In the genomic region with DNA sequence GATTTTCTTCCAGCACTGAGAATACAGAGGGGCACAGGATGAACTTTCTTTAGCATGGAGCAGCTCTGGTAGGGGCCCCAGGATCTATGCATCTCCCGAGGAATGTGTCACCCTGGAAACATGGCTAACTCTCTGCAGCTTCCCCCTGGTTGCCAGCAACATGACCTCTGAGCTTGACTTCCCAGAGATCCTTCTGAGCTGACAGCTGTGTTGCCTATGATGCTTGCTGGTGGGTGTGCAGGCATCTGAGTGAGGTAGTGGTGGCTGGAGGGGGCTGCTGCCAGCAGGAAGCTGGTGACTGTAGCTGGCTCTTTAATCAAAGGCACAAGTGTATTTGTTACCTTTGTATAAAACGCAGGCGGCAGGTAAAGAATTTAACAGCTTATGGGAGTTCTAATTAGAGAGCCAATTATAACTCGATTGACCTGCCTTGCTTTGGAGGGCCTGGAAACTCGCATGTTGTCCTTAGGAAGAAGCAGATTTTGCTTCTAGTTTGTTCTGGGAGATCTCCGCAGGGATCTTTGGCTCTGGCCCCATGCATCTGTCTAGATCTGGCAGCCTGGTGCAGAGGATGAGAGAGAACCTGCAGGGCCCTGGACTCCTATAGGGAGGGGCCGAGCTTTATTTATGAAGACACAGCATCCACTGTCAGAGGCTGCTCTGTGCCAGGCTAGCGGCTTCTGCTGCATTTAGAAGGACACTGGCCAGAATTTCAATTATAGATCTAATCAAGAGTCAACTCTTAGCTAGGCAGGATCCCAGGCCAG, we compare ENCODE assay signal across 11 mouse cellular contexts.
DNase-seq lines count a peak whose midpoint lies in the region; ATAC-seq and TF ChIP-seq lines count a peak whose summit lies in the region.
"Had no signal": no experiment of that assay in that cellular context is flagged by ENCODE, and none has a peak within 500 bp of the region (broad histone marks: within the 10 kb centered on the region; RNA-seq: fewer than 3 reads in every experiment).

No protein-coding gene starts in this region.

- H3K9me3 ChIP-seq in hindbrain, postnatal 0 days (ENCODE audit: low read length) = no peaks in the 10 kb centered on the region
- H3K9me3 ChIP-seq: limb, embryonic 13.5 days; lung, embryonic 15.5 days had no signal

- H3K27me3 ChIP-seq in hindbrain, postnatal 0 days (ENCODE audit: insufficient read depth, low read length) = no peaks in the 10 kb centered on the region
- H3K27me3 ChIP-seq: limb, embryonic 13.5 days; lung, embryonic 15.5 days had no signal

- no peak overlapping the region for H3K4me2 ChIP-seq in hindbrain, postnatal 0 days (ENCODE audit: low read depth, low read length)
- H3K4me2 ChIP-seq: limb, embryonic 13.5 days; lung, embryonic 15.5 days had no signal

- DNase-seq in left cerebral cortex, adult 2 months (ENCODE audit: extremely low spot score in 1 of 2, low spot score in 2 of 2) = peak in 1 of 2 experiments; percentile 49
- no peak for DNase-seq in left cerebral cortex, postnatal 14 days (ENCODE audit: low spot score in 2 of 2)
- DNase-seq in cerebellum, adult 11-12 months = peak; percentile 76
- peak; percentile 68 to 70 for DNase-seq in cerebellum, postnatal 25 days
- DNase-seq in hindbrain, postnatal 0 days (ENCODE audit: low spot score) = peak; percentile 77
- no peak for DNase-seq in adrenal gland, adult 2 months
- no peak for DNase-seq in kidney, postnatal 25 days
- DNase-seq in kidney, adult 8-10 months = no peak
- DNase-seq: kidney, postnatal 36 days had no signal

- H3K4me1 ChIP-seq in hindbrain, postnatal 0 days (ENCODE audit: insufficient read depth, low read length) = peaks cover 41% of the 10 kb centered on the region
- H3K4me1 ChIP-seq: lung, embryonic 15.5 days had no signal

- intact Hi-C loops in left cerebral cortex, adult 2 months (cut with DNase I) = no loop called here
- intact Hi-C loops in left cerebral cortex, postnatal 14 days (cut with DNase I) = loop anchor here (10.0 kb wide), 1 partner anchor 51 kb away; no protein-coding TSS in a partner anchor

- H3K9ac ChIP-seq in hindbrain, postnatal 0 days (replicated peaks; ENCODE audit: low read length) = peak overlapping the region; percentile 33; the same call in 1 of the 2 replicates
- H3K9ac ChIP-seq: lung, embryonic 15.5 days had no signal

- TF ChIP-seq CTCF in left cerebral cortex, adult 2 months (IDR thresholded peaks at IDR 0.05) = no peak
- no peak for TF ChIP-seq CTCF in hindbrain, postnatal 0 days (IDR thresholded peaks at IDR 0.05; ENCODE audit: low read depth)

- peak overlapping the region; percentile 91 for H3K27ac ChIP-seq in left cerebral cortex, adult 2 months
- H3K27ac ChIP-seq in hindbrain, postnatal 0 days = peak overlapping the region; percentile 73
- H3K27ac ChIP-seq: limb, embryonic 13.5 days; lung, embryonic 15.5 days had no signal

- peak; percentile 70 for ATAC-seq in hindbrain, postnatal 0 days

- WGBS in hindbrain, postnatal 0 days = 25% methylated on average over 8 of the region's 8 CpGs

- no peak overlapping the region for H3K4me3 ChIP-seq in left cerebral cortex, adult 2 months
- H3K4me3 ChIP-seq in hindbrain, postnatal 0 days (ENCODE audit: low read length) = no peak overlapping the region
- H3K4me3 ChIP-seq: limb, embryonic 13.5 days; lung, embryonic 15.5 days had no signal

- H3K36me3 ChIP-seq in hindbrain, postnatal 0 days (ENCODE audit: insufficient read depth, low read length) = no peaks in the 10 kb centered on the region
- H3K36me3 ChIP-seq: lung, embryonic 15.5 days had no signal

Comparison
In these comparisons a context has a peak if more than half of its experiments do, and no peak if none do; other contexts are left out.
1. DNase-seq: peak in cerebellum, adult 11-12 months (single experiment), cerebellum, postnatal 25 days (2 of 2) and hindbrain, postnatal 0 days (single experiment); none in left cerebral cortex, postnatal 14 days (0 of 2), adrenal gland, adult 2 months (single experiment), kidney, postnatal 25 days (0 of 2) and kidney, adult 8-10 months (0 of 2).